Mouse (Mus musculus) right cerebral cortex, postnatal 36 days (tissue): Measurements from ENCODE around the gene Mllt11.

Source experiments
- DNase-seq, 2 experiments: peaks; one replicate each; pipeline ENCODE4 v3.0.0; 2022; ENCODE audit warnings: low spot score in 2 of 2, mixed read lengths in 1 of 2

The Mllt11 gene

GRCm38 (mm10) chr3:95173256-95173949 is 58.6 kb downstream of the Mllt11 start:
- DNase-seq, result no peak

- no peak for DNase-seq
Measured at GRCm38 (mm10) chr3:95172526-95173255, 59.3 kb downstream of the Mllt11 start.

- no peak for DNase-seq
Measured at GRCm38 (mm10) chr3:95171105-95171504, 60.9 kb downstream of the Mllt11 start.

- DNase-seq, result no peak
Measured at GRCm38 (mm10) chr3:95169996-95170395, 62.0 kb downstream of the Mllt11 start.
